Mouse (Mus musculus): ENCODE results near the gene Dip2a.

Gene Dip2a

DNA sequence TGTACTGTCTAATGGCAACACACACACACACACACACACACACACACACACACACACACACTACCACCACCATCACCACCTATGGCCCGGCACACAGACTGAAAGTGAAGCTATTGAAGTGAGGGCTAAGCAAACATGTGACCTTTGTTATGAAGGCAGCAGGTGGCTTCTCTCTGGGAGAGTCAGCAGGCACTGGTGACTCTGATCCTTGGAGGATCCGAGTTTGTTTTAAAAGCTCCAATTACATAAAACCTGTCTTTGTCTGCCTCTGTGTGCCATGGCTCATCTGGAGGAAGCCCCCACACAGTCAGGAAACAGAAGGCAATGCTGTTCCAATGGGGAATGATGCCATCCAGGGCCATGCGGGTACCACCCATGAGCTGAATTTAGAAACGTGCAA lies 98.5 kb downstream of the Dip2a start:
- in situ Hi-C loops (cut with MboI), result no loop called here

DNA sequence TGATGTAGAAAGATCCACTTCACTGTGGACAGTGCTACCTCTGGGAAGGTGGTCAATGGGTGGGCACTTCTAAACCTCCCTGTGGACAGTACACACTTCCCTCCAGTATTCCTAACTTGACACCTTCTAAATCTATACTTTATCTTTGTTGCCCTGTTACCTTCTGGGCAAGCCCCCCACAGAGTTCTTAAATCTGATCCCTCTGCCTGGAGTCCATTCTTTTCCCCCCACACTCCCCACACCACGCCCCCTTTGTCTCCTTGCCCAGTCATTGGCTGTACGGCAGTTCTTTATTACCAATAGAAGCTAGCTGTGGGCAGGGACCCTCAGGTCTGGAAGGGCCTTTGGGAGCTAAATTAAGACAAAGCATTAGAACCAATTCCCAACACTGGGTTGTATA lies 100.0 kb downstream of the Dip2a start:
- in situ Hi-C loops (cut with MboI), result no loop called here

DNA sequence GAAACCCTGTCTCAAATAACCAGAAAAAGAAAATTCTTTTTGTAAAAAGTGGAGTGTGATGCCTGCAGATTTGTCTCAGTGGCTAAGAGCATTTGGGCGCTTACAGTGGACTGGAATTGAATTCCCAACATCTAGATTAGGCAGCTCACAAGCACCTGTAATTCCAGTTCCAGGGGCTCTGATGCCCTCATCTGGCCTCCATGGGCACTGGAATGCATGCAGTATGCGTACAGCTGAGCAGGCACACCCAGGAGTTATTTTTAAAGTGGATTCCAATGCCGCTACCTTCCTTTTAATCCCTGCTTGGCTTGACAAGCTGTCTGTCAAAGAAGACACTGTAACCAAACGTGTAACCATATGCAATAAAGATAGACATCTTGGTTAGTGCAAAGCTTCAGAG lies 105.7 kb downstream of the Dip2a start:
- in situ Hi-C loops (cut with MboI), result no loop called here

DNA sequence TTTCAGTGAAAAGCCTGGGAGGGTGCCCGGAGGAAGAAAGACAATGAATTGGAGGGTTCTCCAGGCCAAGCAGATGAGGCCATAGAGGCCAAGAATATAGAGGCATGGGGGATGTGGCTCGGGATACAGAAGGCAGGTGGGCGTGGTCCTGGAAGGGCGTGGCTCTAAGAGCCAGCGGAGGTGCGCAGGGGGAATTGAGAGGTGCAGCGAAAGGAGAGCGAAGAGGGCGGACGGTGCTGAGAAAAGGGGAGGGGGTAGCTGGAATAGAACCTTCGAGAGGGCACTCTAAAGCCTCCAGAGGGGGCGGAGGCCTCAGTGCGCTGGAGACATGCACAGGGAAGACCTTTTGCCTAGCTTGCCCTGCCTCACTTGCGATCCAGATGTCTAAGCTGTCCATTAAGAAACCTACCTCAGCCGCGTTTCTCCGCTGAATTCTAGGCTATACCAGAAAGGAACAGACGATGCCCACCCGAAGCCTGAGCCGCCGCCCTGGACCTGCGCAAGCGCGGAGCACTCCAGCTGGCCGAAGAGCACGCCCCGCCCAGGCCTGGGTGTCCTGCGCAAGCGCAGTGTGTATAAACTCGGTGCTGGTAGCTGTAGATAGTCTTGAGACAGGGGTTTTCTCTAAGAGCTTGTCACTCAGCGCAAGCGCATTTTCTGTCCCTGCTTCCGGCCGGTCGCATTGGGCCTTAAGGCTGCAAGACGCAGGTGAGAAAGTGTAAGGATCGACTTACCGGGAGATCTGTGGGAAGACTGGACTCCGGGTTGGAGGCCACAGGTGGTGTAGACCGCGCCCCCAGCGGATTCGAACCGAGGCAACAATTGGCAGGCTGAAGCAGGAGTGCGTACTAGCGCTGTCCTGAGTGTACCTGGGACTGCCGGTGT lies 107.5 kb downstream of the Dip2a start, which contains the start of gene Prmt2:
Gene Prmt2 (minus strand): TSS at position 525 of the 885 bp plus-strand sequence.
- in situ Hi-C loops (cut with MboI), result no loop called here

DNA sequence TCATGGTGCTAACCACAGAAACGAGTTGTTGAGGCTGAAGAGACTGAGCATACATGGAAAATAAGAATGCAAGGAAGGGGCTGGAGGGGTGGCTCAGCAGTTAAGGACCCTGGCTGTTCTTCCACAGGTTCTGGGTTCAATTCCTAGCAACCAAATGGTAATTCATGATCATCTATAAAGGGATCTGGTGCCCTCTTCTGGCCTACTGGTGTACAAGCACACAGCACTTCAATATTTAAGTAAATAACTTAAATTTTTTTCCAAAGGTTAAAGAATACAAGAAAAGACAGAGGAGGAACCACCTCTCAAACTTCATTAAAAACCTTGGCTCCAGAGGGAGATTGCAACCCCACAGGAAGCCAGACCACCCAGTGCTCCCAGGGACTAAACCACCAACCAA lies 115.5 kb downstream of the Dip2a start:
- in situ Hi-C loops (cut with MboI), result no loop called here

DNA sequence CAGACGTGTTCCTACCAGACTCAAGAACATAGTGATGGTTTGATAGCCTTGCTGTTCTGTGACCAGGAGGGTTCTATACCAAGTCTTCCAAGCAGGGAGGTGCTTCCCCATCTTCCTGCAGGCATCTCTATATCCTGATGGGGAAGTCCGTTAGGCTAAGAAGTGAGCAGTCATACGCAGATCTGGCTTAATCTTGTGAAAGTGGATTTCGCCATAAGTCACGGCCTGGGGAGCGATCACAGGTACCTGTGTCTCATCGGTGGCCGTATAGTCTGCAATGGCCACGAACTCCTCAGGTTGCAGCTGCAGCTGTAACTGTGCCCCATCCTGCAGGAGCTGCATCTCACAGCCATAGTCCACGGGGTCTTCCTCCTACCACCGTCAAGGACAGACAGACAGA lies 119.1 kb downstream of the Dip2a start:
- in situ Hi-C loops (cut with MboI), result no loop called here

DNA sequence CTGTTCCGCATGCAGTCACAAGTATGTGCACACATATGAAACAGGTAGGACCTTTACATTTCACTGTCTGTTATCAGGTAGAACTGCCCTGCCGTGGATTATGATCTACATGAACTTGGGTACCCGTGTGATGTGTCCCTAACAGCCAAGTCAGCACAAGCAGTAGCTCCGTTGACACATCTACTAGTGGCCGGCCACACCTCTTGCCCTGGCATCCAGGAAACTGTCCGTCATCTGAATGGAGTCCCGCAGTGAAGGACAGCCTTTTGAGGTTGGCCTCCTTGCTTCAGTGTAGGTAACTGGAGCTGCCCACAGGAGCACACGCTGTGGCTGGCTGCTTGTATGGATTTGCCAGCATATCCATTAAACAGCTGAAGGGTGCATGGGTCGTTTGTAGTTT lies 126.9 kb downstream of the Dip2a start:
- in situ Hi-C loops (cut with MboI), result no loop called here

DNA sequence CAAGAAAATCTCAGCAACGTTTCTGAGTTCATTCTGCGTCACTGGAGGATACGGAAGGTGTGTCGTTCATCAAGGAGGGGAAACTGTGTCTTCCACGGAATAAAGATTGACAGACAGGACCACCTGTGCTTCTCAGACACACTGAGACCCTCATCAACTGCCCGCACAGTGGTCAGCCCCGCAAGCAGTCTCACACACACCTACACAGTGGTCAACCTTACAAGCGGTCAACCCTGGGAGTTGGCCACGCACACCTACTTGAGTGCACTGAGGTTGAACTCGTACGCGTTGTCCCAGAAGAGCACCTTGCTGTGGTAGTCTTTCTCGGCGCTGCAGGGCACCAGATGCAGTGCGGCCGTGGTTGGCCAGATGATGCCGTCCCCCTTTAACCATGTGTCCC lies 128.0 kb downstream of the Dip2a start:
- in situ Hi-C loops (cut with MboI), result no loop called here

DNA sequence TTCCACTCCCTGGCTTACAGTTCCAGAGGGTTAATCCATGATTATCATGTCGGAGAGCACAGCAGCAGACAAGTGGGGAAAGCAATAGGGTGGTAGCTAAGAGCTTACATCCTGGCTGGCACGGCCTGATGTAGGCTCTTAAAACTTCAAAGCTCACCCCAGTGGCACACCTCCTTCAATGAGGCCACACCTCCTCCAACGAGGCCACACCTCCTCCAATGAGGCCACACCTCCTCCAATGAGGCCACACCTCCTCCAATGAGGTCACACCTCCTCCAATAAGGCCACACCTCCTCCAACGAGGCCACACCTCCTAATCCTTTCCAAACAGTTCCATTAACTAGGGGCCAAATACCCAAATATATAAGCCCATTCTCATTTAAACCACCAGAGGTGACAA lies 130.9 kb downstream of the Dip2a start:
- in situ Hi-C loops (cut with MboI), result no loop called here

DNA sequence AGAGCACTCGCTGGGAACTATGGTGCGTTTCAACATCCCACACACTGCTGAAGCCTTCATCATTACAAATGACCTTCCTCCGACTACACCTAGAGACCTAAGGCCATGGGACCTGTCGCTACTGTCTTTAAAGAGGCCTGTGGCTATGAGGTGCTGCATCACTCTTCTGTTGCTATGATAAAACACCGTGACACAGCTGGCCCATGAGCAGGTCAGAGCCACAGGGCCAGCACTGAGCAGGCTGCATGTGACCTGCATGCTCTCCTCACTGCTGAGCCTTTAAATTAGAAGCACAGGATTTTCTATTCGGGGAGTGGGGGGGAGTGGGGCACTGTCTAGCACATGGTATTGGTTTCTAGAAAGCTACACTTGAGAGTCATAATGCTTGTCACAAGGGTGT lies 133.0 kb downstream of the Dip2a start:
- in situ Hi-C loops (cut with MboI), result no loop called here

DNA sequence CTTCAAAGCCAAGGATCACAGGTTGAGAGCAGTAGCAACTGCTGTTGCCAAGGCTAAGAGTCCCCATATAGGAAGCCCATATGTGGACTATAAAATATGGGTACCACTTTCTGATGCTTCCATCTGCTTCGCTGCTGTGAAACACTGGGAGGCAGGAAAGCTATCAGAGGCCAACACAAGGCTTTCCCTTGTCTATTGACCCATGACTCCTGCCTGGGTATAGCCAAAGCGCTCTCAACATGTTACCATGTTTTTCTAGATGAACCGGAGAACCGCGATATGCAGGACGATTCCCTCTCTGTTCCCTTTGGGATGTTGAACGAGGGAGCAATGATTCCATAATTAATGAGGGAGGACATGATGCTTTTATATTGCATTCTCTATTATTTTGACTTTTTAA lies 134.3 kb downstream of the Dip2a start:
- in situ Hi-C loops (cut with MboI), result no loop called here
